Mouse (Mus musculus) cerebellum, adult 2 months (tissue): Measurements from ENCODE around the gene Sord.

ENCODE experiments used
- CTCF ChIP-seq: fragments of 200-500 bp; IDR thresholded peaks from 2 replicates; pipeline ENCODE4 v1.5.1; 2011; ENCODE audit warnings: low read depth, mild to moderate bottlenecking, control low read depth, low read length, moderate library complexity, borderline replicate concordance; ENCODE audit not compliant: insufficient read depth
- POLR2A ChIP-seq: fragments of 200-500 bp; IDR thresholded peaks from 2 replicates; pipeline ENCODE4 v1.6.1; 2011; ENCODE audit warnings: low read length, control low read depth, borderline replicate concordance; ENCODE audit not compliant: insufficient read depth

DNA sequence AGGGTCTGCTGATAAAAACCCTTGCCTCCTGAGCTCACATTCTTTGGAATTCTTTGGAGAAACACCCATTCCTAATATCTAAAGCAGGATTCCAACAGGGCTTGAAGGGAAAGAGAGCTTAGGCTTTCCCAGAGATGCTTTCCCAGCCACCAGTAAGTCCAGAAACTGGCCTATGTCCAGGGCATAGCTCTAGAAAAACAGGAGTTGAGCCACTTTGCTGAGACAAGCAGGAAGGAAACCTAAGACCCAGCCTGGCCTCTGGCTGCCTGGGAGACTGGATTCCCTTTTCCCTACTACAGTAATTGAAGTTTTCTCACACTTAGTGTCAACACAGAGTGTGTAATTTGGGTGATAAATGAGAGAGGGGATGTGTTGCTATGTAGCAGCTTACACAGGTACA, 1.8 kb downstream of the Sord start:
- TF ChIP-seq POLR2A, result no peak
- no peak for TF ChIP-seq CTCF
